Mouse (Mus musculus) midbrain, embryonic 11.5 days (tissue): Measurements from ENCODE around the gene Exoc1. TPM values are rescaled to one million over a fixed set of nuclear protein-coding genes. Genes with fewer than 3 reads are reported as not detected.

Experiments
- ATAC-seq: fragments of 200-750 bp; cut with Nextera tagmentation; 2 replicates; pipeline ENCODE4 v1.8.0; 2017; ENCODE audit warnings: moderate TSS enrichment, moderate library complexity; ENCODE audit not compliant: low FRiP score
- DNase-seq: peaks from one replicate; pipeline ENCODE4 v3.0.0; 2015; ENCODE audit warnings: low spot score; ENCODE audit errors: missing footprints
- H3K27ac ChIP-seq: fragments of 300-500 bp; sonication (generic); 2 replicates; pipeline ENCODE4 v1.5.1; 2014; ENCODE audit warnings: low read depth, low read length
- H3K27me3 ChIP-seq: fragments of 300-500 bp; sonication (generic); 2 replicates; pipeline ENCODE4 v1.6.1; 2014; ENCODE audit warnings: mild to moderate bottlenecking, low read length, moderate library complexity, mixed read lengths; ENCODE audit not compliant: control insufficient read depth, insufficient read depth
- H3K36me3 ChIP-seq: fragments of 300-500 bp; sonication (generic); 2 replicates; pipeline ENCODE4 v1.6.1; 2014; ENCODE audit warnings: mild to moderate bottlenecking, low read length, moderate library complexity, mixed read lengths; ENCODE audit not compliant: control insufficient read depth, insufficient read depth
- H3K4me1 ChIP-seq: fragments of 300-500 bp; sonication (generic); 2 replicates; pipeline ENCODE4 v1.6.1; 2014; ENCODE audit warnings: low read length; ENCODE audit not compliant: control insufficient read depth, insufficient read depth
- H3K4me2 ChIP-seq: fragments of 300-500 bp; sonication (generic); 2 replicates; pipeline ENCODE4 v1.6.1; 2014; ENCODE audit warnings: mild to moderate bottlenecking, moderate library complexity
- H3K4me3 ChIP-seq: fragments of 300-500 bp; sonication (generic); 2 replicates; pipeline ENCODE4 v1.5.1; 2014; ENCODE audit warnings: low read depth, low read length
- H3K9ac ChIP-seq: fragments of 300-500 bp; sonication (generic); 2 replicates; pipeline ENCODE4 v1.6.1; 2014; ENCODE audit warnings: low read length
- H3K9me3 ChIP-seq: fragments of 300-500 bp; sonication (generic); 2 replicates; pipeline ENCODE4 v1.6.1; 2016; ENCODE audit warnings: low read length; ENCODE audit not compliant: control insufficient read depth
- WGBS: fragments of 180-500 bp; shearing (Covaris S2); extraction: QIAGEN DNeasy Blood & Tissue Kit; methylation state at CpG from one replicate; pipeline ENCODE4 v1.1.7; 2014; 5-methylcytosine and 5-hydroxymethylcytosine counted together
- polyA plus RNA-seq: library from polyadenylated mRNA; unstranded; fragments of >200 nt; fragmentation: Nextera tagmentation; extraction: Ambion mirVana; gene quantifications from 2 replicates; pipeline ENCODE4 v1.2.1, GENCODE M21; 2014

Gene Exoc1
- polyA plus RNA-seq, 1 experiment from 2014 or later: 49.1 TPM

DNA sequence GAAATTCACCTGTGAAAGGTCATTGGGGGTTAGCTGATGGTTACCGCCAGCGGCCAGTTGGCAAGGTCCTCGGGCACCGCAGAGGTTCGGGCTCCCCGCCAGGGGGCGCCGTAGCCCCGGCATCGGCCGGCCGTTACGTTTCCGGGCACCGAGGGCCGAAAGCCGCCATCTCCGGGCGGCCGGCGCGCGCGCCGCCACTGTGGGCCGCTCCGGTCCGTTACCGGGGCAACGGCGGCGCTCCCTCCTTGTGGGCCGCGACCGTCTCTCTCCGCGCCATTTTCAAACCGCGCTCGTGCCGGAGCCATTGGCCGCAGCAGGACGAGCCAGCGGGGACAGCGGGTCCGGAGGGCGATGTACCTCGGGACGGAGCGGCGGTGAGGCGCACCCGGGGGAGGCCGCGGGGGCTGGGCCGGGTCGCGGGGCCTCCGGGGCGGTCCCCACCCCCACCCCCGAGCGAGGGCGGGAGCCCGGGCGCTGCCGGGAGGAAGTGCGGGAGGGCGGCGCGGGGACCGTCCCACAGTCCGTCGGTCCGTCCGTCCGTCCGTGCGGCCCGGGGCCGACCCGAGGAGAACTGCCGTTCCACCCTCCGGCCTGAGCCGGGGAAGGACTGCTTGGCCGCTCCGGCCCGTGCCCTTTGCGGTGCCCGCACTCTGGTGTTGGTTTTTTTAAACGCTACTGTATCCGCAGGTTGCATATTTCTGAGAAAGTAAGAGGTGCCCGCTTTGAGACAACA is 59.6 kb downstream of the Exoc1 start, which contains the start of gene Cep135:
TSS of gene Cep135 (plus strand) at position 148 of the 733 bp plus-strand sequence.
- Histone ChIP-seq H3K36me3 (0 out of 2 replicates have a peak, but pooled peaks cover 7% of the 10 kb centered on the region), H3K4me3 (peak within 1 kb of the TSS; percentile 74), H3K4me2 (peak within 1 kb of the TSS; percentile 64), H3K9me3 (no peaks in the 10 kb centered on the region), H3K27me3 (no peaks in the 10 kb centered on the region), H3K27ac (peak within 1 kb of the TSS; percentile 77; the same call in 1 of the 2 replicates), H3K4me1 (peaks cover 9% of the 10 kb centered on the region), H3K9ac (peak within 1 kb of the TSS; percentile 92)
- ATAC-seq (peak; percentile 97), DNase-seq (peak; percentile 99)
- under 1% methylated on average over 77 of the region's 92 CpGs for WGBS

DNA sequence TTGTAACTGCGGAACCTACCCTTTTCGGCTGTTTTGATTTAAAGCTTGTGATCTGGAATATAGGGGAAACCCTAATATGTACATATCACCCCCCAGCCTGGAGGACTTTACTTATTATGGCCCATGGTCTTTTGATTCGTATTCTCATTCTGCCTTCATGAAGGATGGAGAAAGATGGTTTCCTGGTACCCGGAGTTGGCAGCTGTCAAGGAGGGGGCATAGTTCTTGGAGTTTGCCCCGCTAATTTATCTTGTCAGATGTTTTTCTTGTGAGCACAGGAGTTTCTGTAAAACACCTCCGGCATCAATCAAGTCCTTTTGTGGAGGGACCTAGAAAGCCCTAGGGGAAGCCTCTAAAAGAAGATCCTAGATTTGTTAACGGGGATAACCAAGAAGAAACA is 60.2 kb downstream of the Exoc1 start:
- H3K9ac ChIP-seq: peak overlapping the region; percentile 92
- H3K36me3 ChIP-seq: 0 out of 2 replicates have a peak, but pooled peaks cover 7% of the 10 kb centered on the region
- no peak overlapping the region for H3K27ac ChIP-seq
- H3K27me3 ChIP-seq: no peaks in the 10 kb centered on the region
- WGBS: 9% methylated on average over 7 of the region's 7 CpGs
- no peaks in the 10 kb centered on the region for H3K9me3 ChIP-seq
- peak overlapping the region; percentile 74 for H3K4me3 ChIP-seq
- ATAC-seq (0 out of 2 replicates have a peak, but pooled peaks have one; percentile 2), DNase-seq (no peak)
- H3K4me1 ChIP-seq: peaks cover 9% of the 10 kb centered on the region
- H3K4me2 ChIP-seq: peak overlapping the region; percentile 64

DNA sequence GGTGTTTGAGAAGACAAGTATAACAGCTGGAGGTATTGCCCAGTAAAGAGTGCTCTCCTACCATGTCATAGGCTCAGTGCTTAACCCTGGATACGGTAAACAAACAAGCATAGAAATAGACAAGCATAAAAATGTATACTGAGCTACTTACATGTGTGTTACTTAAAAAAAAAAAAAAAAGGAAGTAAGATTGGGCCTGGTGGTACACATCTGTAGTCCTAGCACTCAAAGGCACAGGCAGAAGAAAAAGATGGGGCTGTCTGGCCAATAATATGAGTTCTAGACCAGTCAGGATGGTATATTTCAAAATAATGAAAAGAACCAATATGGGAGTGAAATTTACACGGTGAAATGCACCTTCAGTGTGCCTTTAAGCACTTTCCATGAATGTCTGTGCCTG is 60.9 kb downstream of the Exoc1 start:
- H3K4me2 ChIP-seq: peak overlapping the region; percentile 64
- H3K27ac ChIP-seq: no peak overlapping the region
- H3K9me3 ChIP-seq: no peaks in the 10 kb centered on the region
- H3K36me3 ChIP-seq: 0 out of 2 replicates have a peak, but pooled peaks cover 7% of the 10 kb centered on the region
- peak overlapping the region; percentile 20; the same call in 1 of the 2 replicates for H3K9ac ChIP-seq
- no peak overlapping the region for H3K4me3 ChIP-seq
- no peak for DNase-seq
- ATAC-seq: no peak
- no peaks in the 10 kb centered on the region for H3K27me3 ChIP-seq
- 85% methylated on average over 2 of the region's 2 CpGs for WGBS
- H3K4me1 ChIP-seq: peaks cover 9% of the 10 kb centered on the region

DNA sequence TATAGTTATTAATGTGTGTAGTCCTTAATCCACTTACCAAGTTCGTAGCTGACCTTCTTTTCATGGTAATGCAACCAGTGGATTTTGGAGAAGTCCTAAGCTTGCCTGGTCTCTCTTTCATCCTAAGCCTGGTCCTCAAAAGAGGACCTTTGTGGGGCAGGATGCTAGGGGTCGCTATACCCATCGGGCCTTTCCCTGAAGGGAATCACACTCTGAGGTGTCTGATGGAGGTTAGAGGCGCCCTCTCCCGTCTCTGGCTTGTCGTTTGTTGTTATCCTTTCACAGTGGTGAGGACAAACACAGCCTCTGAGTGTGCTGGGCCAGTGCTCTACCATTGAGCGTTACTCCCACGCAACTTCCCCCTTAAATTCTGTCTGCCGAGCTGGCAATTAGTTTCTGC is 62.8 kb downstream of the Exoc1 start:
- no peak for ATAC-seq
- DNase-seq: no peak
- 60% methylated on average over 9 of the region's 9 CpGs for WGBS
- Histone ChIP-seq H3K27ac (no peak overlapping the region), H3K9ac (no peak overlapping the region), H3K4me2 (no peak overlapping the region), H3K4me3 (no peak overlapping the region), H3K9me3 (no peaks in the 10 kb centered on the region), H3K36me3 (peaks cover 13% of the 10 kb centered on the region; the same call in 1 of the 2 replicates), H3K27me3 (no peaks in the 10 kb centered on the region), H3K4me1 (peaks cover 9% of the 10 kb centered on the region)

DNA sequence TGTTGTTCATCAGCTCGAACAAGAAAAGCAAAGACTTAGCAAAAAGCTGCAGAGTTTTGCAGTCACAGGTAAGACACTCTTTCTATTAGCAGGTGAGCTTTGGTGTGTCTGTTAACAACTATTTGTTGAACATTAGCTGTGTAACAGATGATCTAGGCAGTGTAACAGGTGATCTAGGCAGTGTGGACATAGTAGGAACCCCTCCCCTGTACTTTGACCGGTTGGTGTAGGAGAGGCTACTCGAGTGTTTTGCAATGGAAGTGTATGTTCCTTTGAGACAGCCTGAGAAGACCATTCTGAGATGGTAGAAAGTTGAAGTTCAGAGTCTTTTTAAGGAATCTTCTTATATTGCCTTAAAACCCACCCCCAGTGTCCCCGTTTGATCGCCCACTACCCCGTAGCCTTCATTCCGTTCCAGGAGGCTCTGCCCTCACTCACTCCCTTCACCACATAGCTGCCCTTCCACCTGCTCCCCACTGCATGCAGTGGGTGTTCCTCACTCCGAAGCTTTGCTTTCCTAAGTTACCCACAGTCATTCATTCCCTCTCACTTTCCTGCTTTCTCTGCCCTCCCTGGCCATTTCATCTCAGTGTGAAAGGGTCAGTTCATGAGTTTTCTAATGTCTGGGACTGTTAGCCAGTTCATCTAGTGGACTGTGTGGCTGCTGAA is 80.7 kb downstream of the Exoc1 start:
- no peak overlapping the region for H3K9ac ChIP-seq
- 93% methylated on average over 8 of the region's 8 CpGs for WGBS
- H3K9me3 ChIP-seq: no peaks in the 10 kb centered on the region
- no peaks in the 10 kb centered on the region for H3K27me3 ChIP-seq
- no peak overlapping the region for H3K4me3 ChIP-seq
- no peak for DNase-seq
- peaks cover 11% of the 10 kb centered on the region for H3K36me3 ChIP-seq
- no peak overlapping the region for H3K27ac ChIP-seq
- no peaks in the 10 kb centered on the region for H3K4me1 ChIP-seq
- ATAC-seq: no peak
- H3K4me2 ChIP-seq: no peak overlapping the region

DNA sequence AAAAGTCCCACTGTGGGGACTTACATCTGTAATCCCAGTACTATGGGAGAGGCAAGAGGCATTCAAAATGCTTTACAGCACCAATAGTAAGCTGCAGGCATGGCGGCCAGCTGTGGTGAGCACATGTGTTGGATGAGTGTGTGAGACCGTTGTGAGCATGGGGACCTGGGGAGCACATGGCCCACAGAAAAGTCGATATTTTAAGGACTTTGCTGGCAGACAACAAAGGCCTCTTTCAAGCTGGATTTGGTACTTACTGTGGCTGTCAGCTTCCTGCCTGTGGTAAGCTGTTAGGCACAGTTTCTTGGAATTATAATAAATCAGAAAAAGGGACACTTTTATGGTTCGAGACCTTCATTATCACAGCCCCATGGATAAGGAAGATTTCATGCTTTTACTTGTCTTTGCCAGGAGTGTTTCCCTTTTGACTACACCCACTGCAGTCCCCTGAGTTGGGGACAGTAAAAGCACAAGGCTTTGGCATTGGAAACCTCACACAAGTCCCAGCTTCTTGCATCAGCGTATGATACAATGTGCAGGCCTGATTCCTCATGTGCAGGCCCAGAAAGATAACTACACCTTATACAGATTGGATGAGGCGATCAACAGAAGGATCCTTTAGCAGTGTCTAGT is 83.9 kb downstream of the Exoc1 start:
- no peaks in the 10 kb centered on the region for H3K4me1 ChIP-seq
- 89% methylated on average over 6 of the region's 6 CpGs for WGBS
- H3K27me3 ChIP-seq: no peaks in the 10 kb centered on the region
- no peak overlapping the region for H3K9ac ChIP-seq
- H3K4me2 ChIP-seq: no peak overlapping the region
- H3K9me3 ChIP-seq: no peaks in the 10 kb centered on the region
- DNase-seq (no peak), ATAC-seq (no peak)
- peaks cover 16% of the 10 kb centered on the region for H3K36me3 ChIP-seq
- no peak overlapping the region for H3K27ac ChIP-seq
- H3K4me3 ChIP-seq: no peak overlapping the region

DNA sequence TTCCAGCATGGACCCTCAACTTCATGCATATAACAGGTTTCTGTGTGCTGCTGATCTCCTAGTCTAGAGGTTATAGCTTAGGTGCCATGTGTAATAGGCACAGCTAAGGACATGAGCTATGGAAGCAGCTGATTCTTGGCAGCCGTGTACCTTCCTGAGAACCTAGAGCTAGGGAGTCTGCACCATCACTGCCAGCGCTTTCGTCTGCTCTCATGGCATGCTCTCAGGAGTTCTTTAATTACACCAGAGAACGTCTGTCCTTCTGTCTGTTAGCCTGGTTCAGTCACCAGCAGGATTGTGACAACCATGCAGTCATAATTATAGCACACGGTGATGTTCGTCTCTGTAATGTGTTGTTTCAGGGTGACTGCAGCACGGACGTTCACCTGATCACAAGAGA is 86.2 kb downstream of the Exoc1 start:
- peaks cover 22% of the 10 kb centered on the region for H3K36me3 ChIP-seq
- H3K4me1 ChIP-seq: no peaks in the 10 kb centered on the region
- ATAC-seq (no peak), DNase-seq (no peak)
- no peak overlapping the region for H3K9ac ChIP-seq
- H3K27me3 ChIP-seq: no peaks in the 10 kb centered on the region
- no peak overlapping the region for H3K4me2 ChIP-seq
- WGBS: 93% methylated on average over 8 of the region's 8 CpGs
- no peak overlapping the region for H3K4me3 ChIP-seq
- H3K27ac ChIP-seq: no peak overlapping the region
- H3K9me3 ChIP-seq: no peaks in the 10 kb centered on the region

DNA sequence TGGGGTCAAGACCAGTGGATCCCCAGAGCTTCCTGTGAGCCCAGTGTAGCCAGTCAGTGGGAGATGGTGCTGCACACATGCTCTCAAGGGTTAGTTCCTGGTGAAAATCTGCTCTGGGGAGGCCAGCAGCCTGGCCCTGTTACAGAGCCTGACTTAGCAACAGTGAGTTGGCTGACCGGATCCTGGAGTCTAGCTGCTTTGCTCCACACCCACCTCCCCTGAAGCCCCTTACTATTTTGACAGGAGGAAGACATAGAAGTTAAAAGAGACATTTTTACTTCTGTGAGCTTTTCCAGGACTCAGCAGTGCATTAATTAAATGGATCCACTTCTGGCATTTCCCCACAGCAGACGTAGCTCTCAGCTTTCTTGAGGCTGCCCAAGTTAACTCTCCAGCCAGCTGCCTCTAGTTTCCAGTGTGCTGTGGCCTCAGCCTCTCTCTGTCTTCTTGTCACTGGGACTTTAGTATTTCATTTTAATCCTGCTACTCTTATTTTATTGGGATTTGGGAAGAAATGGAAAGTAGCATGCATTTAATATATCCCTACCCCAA is 87.2 kb downstream of the Exoc1 start:
- peaks cover 19% of the 10 kb centered on the region for H3K36me3 ChIP-seq
- ATAC-seq (no peak), DNase-seq (no peak)
- H3K27ac ChIP-seq: no peak overlapping the region
- H3K4me3 ChIP-seq: no peak overlapping the region
- no peak overlapping the region for H3K9ac ChIP-seq
- no peaks in the 10 kb centered on the region for H3K27me3 ChIP-seq
- no peak overlapping the region for H3K4me2 ChIP-seq
- no peaks in the 10 kb centered on the region for H3K9me3 ChIP-seq
- H3K4me1 ChIP-seq: no peaks in the 10 kb centered on the region
- WGBS: 93% methylated on average over 2 of the region's 2 CpGs
